Mouse (Mus musculus): ENCODE data around the gene Ilkap.
A peak's percentile ranks its signal among the peaks of the same experiment; 100 is the strongest.

The Ilkap gene

GRCm38 (mm10) chr1:91414903-91415302 lies 16.3 kb upstream of the Ilkap start:
- no peak for DNase-seq (ENCODE audit: low read depth in 1 of 2, low spot score in 2 of 2)

DNA sequence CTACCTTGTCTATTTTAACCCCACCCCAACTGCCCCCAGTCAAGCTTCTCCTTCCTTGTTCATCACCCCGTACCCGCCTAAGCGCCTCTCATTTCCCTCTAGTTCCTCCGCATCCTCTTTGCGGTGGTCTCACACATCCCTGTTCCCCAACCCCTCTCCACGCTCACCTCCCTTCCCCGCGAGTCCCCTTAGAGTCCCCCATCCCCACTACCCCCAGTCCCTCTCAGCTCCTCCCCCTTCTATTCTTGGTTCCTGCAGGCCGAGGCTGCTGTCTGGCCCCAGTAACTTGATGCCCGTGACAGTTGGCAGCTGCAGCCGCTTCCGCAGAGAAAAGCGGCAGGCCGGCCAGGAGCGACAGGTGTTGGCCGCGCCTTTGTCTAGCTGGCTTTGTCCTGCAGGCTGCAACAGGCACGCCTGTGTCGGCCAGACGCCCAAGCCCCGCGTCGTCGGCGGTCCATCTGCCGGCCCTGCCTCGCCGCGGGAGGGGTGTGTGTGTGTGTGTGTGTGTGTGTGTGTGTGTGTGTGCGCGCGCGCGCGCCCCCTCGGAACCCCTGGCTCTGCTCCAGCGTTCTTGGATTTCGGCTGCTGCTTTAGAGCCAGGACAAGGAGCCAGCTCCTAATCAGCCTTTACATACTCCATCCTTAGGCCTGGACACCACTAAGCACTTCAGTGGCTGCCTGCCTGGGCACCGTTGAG lies 15.4 kb upstream of the Ilkap start, which contains the start of gene Hes6:
Gene Hes6 (minus strand): TSS at position 141 of the 697 bp plus-strand sequence.
- DNase-seq (ENCODE audit: low read depth in 1 of 2, low spot score in 2 of 2), result no peak

GRCm38 (mm10) chr1:91413536-91413897 lies 14.9 kb upstream of the Ilkap start:
- DNase-seq (ENCODE audit: low read depth in 1 of 2, low spot score in 2 of 2), result no peak

- DNase-seq (ENCODE audit: low read depth in 1 of 2, low spot score in 2 of 2), result peak; percentile 76 to 83
Observed at GRCm38 (mm10) chr1:91413030-91413506, 14.5 kb upstream of the Ilkap start.

DNA sequence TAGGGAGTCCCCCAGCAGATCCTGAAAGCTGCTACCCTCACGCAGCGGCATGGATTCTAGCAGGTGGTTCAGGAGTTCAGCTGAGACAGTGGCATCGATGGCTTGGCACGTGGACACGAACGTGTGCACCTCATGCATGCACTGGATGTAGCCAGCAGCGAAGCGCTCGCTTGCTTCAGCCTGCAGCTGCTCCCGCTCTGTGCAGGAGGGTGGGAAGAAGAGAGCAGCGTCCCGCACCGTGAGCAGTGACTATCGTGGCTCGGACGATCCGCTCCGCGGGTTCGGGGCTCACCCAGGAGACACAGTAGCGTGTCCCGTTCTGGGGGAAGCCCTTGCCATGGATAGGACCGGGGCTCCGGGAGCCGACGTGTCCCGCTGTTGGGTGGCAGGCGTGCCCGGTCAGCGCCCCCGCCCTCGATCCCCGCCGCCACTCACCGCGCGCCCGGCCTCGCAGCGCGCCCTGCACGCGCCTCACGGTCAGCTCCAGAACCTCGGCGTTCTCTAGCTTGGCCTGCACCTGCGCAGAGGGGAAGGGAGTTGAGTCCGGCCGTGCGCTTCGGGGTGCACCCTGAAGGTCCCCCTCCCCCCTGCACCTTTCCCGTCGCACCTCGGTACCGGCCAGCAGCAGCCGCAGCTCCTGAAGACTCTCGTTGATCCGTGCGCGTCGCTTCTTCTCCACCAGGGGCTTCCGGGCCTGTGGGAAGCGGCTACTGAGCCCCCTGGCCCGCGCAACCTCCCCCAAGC lies 13.8 kb upstream of the Ilkap start:
- no peak for DNase-seq (ENCODE audit: low read depth in 1 of 2, low spot score in 2 of 2)

GRCm38 (mm10) chr1:91411631-91412285 lies 13.1 kb upstream of the Ilkap start:
- DNase-seq (ENCODE audit: low read depth in 1 of 2, low spot score in 2 of 2), result no peak

DNA sequence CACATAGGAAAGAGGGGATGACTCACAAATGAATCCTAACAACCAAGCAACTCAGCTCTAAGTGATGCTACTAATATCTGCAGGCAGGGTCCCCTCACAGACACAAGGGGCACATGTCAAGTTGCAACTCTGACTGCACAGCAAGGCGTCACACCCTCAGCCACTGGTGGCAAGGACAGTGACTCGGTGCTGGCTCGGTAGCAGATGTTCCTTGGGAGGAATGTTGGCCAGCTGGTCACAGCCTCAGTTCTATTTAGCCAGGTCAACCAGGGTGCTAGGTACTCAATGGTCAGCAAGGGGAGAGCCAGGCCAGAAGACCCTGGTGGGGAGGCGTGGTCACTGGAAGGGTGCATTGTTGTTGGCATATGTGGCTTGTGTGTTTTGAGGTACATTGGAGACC lies 9.2 kb upstream of the Ilkap start:
- DNase-seq (ENCODE audit: low read depth in 1 of 2, low spot score in 2 of 2), result no peak

- no peak for DNase-seq (ENCODE audit: low read depth in 1 of 2, low spot score in 2 of 2)
Observed at GRCm38 (mm10) chr1:91405406-91406169, 7.0 kb upstream of the Ilkap start.

DNA sequence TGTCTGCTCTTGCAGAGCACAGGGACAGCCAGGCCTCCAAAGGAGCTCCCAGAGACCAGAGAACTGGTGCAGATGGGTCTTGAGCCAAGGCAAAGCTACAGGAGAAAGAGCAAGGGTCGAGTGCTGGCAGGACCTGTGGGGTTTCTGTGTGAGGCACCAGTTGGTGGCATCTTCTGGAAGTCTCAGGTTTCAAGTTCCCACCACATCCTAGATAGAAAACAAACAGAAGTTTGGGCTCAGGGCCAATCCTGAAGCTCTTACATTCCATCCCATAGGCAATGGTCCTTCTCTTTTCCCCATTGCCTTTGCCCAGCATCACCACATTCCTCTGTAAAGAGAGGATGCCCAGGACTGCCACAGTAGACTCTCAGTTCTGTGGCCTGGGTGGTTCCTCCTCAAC lies 6.4 kb upstream of the Ilkap start:
- no peak for DNase-seq (ENCODE audit: low read depth in 1 of 2, low spot score in 2 of 2)

GRCm38 (mm10) chr1:91397927-91398259 lies 722 bp downstream of the Ilkap start:
- DNase-seq (ENCODE audit: low read depth in 1 of 2, low spot score in 2 of 2), result no peak

DNA sequence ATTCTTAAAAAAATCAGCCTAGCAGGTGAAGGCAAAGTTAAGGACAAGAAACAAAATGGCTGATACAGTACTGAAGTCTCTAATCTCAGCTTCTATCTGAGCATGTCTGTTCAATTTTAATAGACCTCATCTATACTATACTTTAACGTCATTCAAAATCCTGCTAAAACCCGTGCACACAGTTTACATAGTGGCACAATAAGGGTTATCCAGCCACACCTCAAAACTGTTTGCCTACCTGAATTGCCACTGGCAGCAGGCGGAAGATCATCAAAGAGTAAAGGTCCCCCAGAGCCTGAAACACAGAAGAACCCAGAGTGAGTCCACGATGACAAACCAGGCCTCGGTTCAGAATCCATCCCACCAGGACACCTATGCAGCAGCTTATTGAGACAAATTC lies 8.2 kb downstream of the Ilkap start:
- no peak for DNase-seq (ENCODE audit: low read depth in 1 of 2, low spot score in 2 of 2)

GRCm38 (mm10) chr1:91381091-91381471 lies 17.5 kb downstream of the Ilkap start:
- no peak for DNase-seq (ENCODE audit: low read depth in 1 of 2, low spot score in 2 of 2)

DNA sequence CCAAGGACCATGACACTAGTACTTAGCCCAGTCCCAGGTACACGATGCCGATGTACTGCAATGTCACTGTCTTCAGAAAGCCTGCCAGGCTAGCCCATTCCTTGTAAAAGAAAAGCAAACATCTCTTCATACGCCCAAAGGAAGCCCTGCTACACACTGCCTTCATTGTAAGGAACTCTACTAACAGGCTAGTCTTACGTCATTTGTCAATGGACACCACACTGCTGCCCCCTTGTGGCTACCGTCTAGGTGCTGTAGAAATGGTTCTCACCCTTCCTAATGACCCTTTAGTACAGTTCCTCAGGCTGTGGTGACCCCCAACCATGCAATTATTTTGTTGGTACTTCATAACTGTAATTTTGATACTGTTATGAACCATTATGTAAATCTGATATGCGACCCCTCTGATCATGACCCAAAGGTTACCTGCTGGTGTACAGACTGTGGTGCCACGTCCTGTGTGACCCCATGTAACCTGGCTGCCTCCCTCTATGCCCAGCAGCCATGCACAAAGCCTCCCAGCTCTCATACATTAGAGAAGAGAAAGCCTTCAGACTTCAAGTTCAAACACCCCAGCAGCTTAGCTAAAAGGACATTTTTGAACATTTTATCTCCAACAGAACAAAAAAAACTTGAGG lies 18.0 kb downstream of the Ilkap start:
- peak in 1 of 2 experiments; percentile 49 for DNase-seq (ENCODE audit: low read depth in 1 of 2, low spot score in 2 of 2)

GRCm38 (mm10) chr1:91373414-91373835 lies 25.2 kb downstream of the Ilkap start:
- no peak for DNase-seq (ENCODE audit: low read depth in 1 of 2, low spot score in 2 of 2)

- no peak for DNase-seq (ENCODE audit: low read depth in 1 of 2, low spot score in 2 of 2)
Observed at GRCm38 (mm10) chr1:91370055-91370454, 28.6 kb downstream of the Ilkap start.

GRCm38 (mm10) chr1:91369408-91369807 lies 29.2 kb downstream of the Ilkap start:
- no peak for DNase-seq (ENCODE audit: low read depth in 1 of 2, low spot score in 2 of 2)

DNA sequence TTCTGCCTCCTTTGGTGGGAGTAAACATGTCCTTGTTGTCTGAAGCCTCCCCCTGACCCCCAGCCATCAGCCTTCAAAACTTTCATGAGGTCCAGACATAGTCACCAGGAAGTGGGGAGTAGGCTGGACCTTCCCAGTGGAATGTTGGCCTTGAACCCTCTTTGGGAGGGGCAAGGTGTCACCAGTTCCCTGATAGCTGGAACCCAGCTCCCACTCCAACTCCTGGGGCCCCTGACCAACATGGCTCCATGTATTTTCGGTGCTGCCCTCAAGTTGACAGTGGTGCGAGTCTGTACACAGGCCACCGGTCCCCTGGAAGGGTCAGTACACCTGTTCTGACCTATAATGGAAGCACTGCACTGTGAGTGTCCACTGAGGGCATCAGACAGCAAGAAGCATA lies 31.3 kb downstream of the Ilkap start:
- no peak for DNase-seq (ENCODE audit: low read depth in 1 of 2, low spot score in 2 of 2)

- DNase-seq (ENCODE audit: low read depth in 1 of 2, low spot score in 2 of 2), result peak; percentile 35 to 53
Observed at GRCm38 (mm10) chr1:91366215-91367108, 32.2 kb downstream of the Ilkap start, which contains the start of gene Erfe. Gene Erfe (plus strand): TSS chr1:91366430.

DNA sequence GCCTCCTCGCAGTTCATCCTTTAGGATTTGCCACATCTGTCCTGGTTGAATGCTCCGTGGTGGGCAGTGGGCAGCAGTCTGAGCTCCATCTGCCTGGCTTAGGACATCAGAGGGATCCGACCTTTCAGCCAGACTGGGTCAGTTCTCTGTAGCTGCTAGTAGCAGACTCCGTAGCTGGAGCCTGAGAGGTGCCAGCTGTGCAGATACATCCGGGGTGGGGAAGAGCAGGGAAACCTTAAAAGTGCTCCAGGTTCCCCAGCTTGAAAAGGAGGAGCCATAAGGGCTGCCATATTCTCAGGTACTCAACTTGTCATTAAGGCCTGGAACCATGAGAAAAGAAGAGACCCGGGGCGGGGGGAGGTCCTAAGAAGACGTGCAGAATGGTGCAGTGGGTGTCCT lies 32.8 kb downstream of the Ilkap start:
- no peak for DNase-seq (ENCODE audit: low read depth in 1 of 2, low spot score in 2 of 2)

Data from monocyte, adult 2 months (primary cell).